Mouse (Mus musculus): ENCODE measurements around the gene Cntn5.

The Cntn5 gene

GRCm38 (mm10) chr9:10904616-10905363 is at the start of gene Cntn5:
Gene Cntn5 (minus strand): TSS chr9:10904775.
- DNase-seq (ENCODE audit: low spot score): no peak

DNA sequence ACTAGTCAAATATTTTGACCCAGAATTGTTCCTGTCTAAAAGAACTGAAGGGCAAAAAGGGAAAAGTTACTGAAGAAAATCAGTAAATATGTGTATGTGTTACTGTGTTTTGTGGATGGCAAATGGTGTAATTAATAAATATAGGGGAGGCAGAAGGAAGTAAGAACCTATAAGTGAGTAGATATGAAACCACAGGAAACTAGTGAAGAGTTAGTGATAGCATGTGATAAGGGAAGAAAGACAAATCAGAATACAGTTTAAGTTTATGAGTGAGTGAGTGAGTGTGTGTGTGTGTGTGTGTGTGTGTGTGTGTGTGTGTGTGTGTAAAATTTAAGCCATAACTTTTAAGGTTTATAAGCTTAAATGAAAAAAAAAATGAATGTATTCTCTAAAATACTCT is 45.9 kb upstream of the Cntn5 start:
- DNase-seq (ENCODE audit: low spot score): no peak

GRCm38 (mm10) chr9:10909573-10909972 is 5.0 kb upstream of the Cntn5 start:
- peak; percentile 3 for DNase-seq (ENCODE audit: low spot score)

DNA sequence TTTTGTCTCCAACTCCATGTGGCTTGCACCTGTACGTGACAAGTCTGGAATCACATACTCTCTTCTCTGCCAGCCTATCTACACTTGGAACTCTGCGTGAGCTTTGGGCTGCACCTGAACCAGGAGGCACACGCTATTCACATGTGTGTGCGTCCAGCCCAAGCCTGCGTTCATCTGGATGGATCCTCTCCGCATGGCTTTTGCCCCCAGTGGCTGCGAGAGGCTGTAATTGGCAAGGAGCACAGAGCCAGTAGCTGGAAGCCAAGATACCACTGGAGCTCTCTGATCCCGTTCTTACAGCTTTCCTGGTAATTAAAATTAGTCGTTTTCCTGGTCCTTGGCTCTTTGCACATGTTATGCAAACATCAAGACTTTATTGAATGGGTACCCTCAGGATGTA is 1.1 kb upstream of the Cntn5 start:
- DNase-seq (ENCODE audit: low spot score): no peak

DNA sequence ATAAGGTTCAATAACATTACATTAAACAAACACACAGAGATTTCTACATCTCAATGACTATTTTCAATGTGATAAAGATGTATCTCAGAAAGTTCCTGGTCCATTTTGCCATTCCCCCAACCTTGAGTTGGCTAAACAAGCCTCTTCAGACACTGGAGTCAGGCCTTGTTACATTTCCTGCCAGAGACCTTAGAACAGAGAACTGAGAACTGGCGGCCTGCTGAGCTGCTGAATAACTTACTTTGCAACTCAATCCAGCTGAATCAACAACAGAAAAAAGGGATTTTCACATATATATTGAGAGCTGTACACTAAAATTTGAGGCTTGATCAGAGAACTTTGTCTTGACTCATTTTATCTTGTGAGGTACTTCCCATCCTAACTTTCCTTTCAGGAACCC is 24.8 kb downstream of the Cntn5 start:
- no peak for DNase-seq (ENCODE audit: low spot score)

DNA sequence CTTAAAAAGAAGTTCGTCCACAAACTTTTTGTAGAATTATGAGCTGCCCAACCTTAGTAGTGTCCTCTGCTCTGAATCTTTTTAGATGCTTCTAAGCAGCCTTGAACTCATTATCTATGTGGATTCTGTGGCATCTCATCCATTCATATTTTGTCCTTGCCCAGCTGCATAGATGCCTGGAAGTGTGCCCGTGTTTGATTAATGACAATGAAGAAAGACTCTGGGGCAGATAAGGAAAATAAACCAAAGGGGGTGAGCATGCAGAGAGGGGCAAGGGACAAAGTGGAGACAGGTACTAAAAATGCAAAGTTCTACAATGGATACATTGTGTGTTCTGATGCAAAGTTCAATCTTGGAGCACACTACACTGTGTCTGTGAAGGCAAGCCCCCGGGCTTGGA is 30.7 kb downstream of the Cntn5 start:
- no peak for DNase-seq (ENCODE audit: low spot score)

GRCm38 (mm10) chr9:10856204-10856892 is 48.2 kb downstream of the Cntn5 start:
- no peak for DNase-seq (ENCODE audit: low spot score)

GRCm38 (mm10) chr9:10816711-10817110 is 87.9 kb downstream of the Cntn5 start:
- DNase-seq (ENCODE audit: low spot score): no peak

DNA sequence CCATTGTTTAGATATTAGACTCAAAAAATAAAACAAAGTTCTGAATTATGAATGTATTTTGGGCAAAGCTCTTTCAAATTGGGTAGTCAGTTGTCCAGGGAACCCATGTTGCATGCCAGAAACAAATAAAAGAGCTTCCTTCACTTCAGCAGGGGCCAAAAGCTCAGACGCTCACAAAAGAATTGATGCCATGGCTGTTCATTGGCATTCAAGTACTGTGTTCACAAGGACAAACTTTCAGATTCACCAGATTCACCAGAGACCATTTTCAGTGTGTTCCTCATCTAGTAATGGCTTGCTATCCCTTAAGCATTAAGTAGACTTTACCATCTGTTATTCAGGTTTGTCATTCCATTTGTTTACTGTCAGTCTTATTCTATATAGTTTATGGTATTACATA is 107.4 kb downstream of the Cntn5 start:
- DNase-seq (ENCODE audit: low spot score): no peak

- no peak for DNase-seq (ENCODE audit: low spot score)
Measured at GRCm38 (mm10) chr9:10795102-10795501, 109.5 kb downstream of the Cntn5 start.

DNA sequence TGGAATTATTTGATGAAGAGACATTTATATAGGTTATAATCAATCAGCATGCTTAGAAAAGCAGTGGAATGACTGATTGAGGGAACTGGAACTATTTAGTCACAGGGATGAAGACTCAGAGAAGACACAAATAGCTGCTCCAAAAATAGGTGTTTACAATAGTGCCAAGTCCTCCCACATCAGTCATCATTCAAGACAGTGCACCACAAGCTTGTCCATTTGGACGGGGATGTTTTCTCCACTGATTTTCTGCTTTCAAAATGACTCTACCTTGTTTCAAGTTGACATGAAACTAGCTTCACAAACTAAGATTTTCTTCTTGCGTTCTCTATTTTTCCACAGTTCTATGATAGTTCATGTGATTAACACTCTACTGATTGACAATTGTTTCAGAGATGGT is 172.7 kb downstream of the Cntn5 start:
- no peak for DNase-seq (ENCODE audit: low spot score)

DNA sequence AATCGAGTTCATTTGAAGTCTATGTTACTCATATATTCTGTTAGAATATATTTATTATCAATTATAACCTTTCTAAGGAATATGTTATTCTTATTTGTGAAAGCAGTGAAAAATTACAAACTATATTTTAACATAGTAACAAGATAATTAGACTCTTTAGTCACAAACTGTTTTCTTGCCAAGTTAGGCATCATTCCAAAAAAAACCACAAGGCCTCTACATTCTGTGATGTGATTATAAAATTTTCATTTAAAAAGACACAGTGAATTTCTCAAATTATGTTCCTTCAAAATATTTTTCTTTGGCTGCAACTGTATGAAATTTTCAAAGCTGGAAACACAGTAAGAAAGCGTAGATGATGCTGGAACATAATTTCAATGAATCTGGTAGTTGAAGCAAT is 180.4 kb downstream of the Cntn5 start:
- no peak for DNase-seq (ENCODE audit: low spot score)

- DNase-seq (ENCODE audit: low spot score): no peak
Measured at GRCm38 (mm10) chr9:10722121-10722520, 182.5 kb downstream of the Cntn5 start.

- no peak for DNase-seq (ENCODE audit: low spot score)
Measured at GRCm38 (mm10) chr9:10718986-10719385, 185.6 kb downstream of the Cntn5 start.

GRCm38 (mm10) chr9:10713641-10714040 is 190.9 kb downstream of the Cntn5 start:
- DNase-seq (ENCODE audit: low spot score): no peak

- no peak for DNase-seq (ENCODE audit: low spot score)
Measured at GRCm38 (mm10) chr9:10681646-10682045, 222.9 kb downstream of the Cntn5 start.

DNA sequence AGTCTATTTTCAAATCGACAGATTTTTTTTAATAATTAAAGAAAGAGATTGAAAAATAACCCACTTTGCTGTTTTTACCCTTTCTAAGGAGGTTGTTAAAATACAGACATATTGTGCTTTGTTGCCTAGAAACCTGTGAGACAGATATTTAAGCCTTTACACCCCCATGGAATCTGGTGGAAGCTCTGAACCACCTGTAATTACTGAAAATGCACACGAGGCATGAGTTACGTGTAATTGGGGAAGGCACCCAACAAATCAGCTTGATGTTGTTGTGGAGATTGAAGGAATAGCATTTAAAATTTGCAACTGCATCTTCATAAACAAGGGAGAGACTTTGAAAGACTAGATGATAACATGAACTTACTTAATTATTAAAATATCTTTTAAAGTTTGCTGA is 223.4 kb downstream of the Cntn5 start:
- DNase-seq (ENCODE audit: low spot score): no peak

DNA sequence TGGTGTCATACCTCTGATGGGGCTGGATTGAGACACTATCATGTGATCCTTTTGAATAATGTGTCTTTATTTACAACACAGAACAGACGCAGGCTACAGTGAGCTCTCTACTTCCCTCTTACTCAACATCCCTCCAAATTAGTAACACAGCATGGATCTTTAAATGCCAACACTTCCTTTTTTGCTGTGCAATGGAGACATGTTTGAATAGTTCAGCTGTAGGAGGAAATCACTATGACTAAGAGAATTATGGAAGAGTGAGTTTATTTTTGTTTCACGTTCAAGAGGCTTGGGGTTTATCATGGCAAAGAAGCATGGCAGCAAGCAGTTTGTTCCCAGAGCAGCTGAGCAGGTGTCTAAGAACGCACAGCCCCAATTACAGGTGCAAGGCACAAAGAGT is 235.9 kb downstream of the Cntn5 start:
- no peak for DNase-seq (ENCODE audit: low spot score)

DNA sequence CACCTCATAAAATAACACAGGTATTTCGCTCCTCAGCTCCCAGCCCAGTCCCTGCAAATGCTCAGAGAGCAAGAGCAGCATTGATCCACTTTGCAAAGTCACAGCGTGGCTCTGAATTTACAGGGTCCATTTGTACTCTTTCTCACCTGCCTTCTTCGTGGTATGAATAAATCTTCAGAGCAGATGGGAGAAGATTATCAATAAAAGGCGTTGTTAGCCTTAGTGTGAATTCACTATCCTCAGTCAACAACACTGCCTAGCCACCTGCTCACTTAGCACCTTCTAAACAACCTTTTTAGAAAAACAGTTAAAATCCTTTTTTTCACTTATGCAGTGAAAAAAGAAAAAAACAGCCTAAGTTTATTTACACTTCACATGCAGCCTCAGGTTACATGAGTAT is 237.1 kb downstream of the Cntn5 start:
- DNase-seq (ENCODE audit: low spot score): no peak

- DNase-seq (ENCODE audit: low spot score): no peak
Measured at GRCm38 (mm10) chr9:10665756-10666155, 238.8 kb downstream of the Cntn5 start.

- no peak for DNase-seq (ENCODE audit: low spot score)
Measured at GRCm38 (mm10) chr9:10663101-10663500, 241.5 kb downstream of the Cntn5 start.

- no peak for DNase-seq (ENCODE audit: low spot score)
Measured at GRCm38 (mm10) chr9:10659478-10659877, 245.1 kb downstream of the Cntn5 start.

- no peak for DNase-seq (ENCODE audit: low spot score)
Measured at GRCm38 (mm10) chr9:10658086-10658485, 246.5 kb downstream of the Cntn5 start.
